11 mouse cellular contexts compared by ENCODE assay signal in genomic region chr2:162791374-162792098, GRCm38 (mm10).
A peak's percentile ranks its signal among the peaks of the same experiment; 100 is the strongest.
DNase-seq lines count a peak whose midpoint lies in the region; ATAC-seq and TF ChIP-seq lines count a peak whose summit lies in the region.
"Had no signal": no experiment of that assay in that cellular context is flagged by ENCODE, and none has a peak within 500 bp of the region (broad histone marks: within the 10 kb centered on the region; RNA-seq: fewer than 3 reads in every experiment).

No protein-coding gene starts in this region.

- DNase-seq in forebrain, embryonic 10.5 days (ENCODE audit: extremely low spot score, low spot score) = no peak
- peak; percentile 83 for DNase-seq in midbrain, embryonic 14.5 days
- DNase-seq in midbrain, embryonic 11.5 days (ENCODE audit: low spot score, missing footprints) = no peak
- peak; percentile 16 to 44 for DNase-seq in cerebellum, postnatal 25 days
- DNase-seq in limb, embryonic 14.5 days (ENCODE audit: low spot score) = peak; percentile 17
- DNase-seq in thymus, postnatal 4 days = no peak
- no peak for DNase-seq in thymus, postnatal 0 days (ENCODE audit: low spot score)
- DNase-seq: layer of hippocampus, postnatal 36 days had no signal

- peaks cover 13% of the 10 kb centered on the region for H3K4me1 ChIP-seq in forebrain, embryonic 13.5 days
- H3K4me1 ChIP-seq in forebrain, embryonic 10.5 days = 0 out of 2 replicates have a peak, but pooled peaks cover 2% of the 10 kb centered on the region
- H3K4me1 ChIP-seq in midbrain, embryonic 14.5 days (ENCODE audit: control insufficient read depth, insufficient read depth, low read length) = peaks cover 7% of the 10 kb centered on the region; the same call in 1 of the 2 replicates
- H3K4me1 ChIP-seq in midbrain, embryonic 11.5 days (ENCODE audit: control insufficient read depth, insufficient read depth, low read length) = no peaks in the 10 kb centered on the region
- H3K4me1 ChIP-seq in limb, embryonic 14.5 days (ENCODE audit: control insufficient read depth, insufficient read depth, low read length) = peaks cover 6% of the 10 kb centered on the region; the same call in 1 of the 2 replicates

- H3K9me3 ChIP-seq in forebrain, embryonic 13.5 days (replicated peaks) = no peaks in the 10 kb centered on the region
- H3K9me3 ChIP-seq in forebrain, embryonic 10.5 days = no peaks in the 10 kb centered on the region
- no peaks in the 10 kb centered on the region for H3K9me3 ChIP-seq in midbrain, embryonic 14.5 days (ENCODE audit: control insufficient read depth, low read length)
- no peaks in the 10 kb centered on the region for H3K9me3 ChIP-seq in midbrain, embryonic 11.5 days (ENCODE audit: control insufficient read depth, low read length)
- H3K9me3 ChIP-seq in limb, embryonic 14.5 days (ENCODE audit: control insufficient read depth, low read length) = no peaks in the 10 kb centered on the region

- no peak overlapping the region for H3K4me3 ChIP-seq in forebrain, embryonic 13.5 days
- H3K4me3 ChIP-seq in forebrain, embryonic 10.5 days = no peak overlapping the region
- no peak overlapping the region for H3K4me3 ChIP-seq in midbrain, embryonic 14.5 days (replicated peaks; ENCODE audit: low read depth, low read length)
- no peak overlapping the region for H3K4me3 ChIP-seq in midbrain, embryonic 11.5 days (ENCODE audit: low read depth, low read length)
- H3K4me3 ChIP-seq in limb, embryonic 14.5 days (replicated peaks; ENCODE audit: low read length) = no peak overlapping the region

- H3K36me3 ChIP-seq in forebrain, embryonic 13.5 days (ENCODE audit: poor library complexity, severe bottlenecking) = no peaks in the 10 kb centered on the region
- H3K36me3 ChIP-seq in forebrain, embryonic 10.5 days (replicated peaks) = no peaks in the 10 kb centered on the region
- H3K36me3 ChIP-seq in midbrain, embryonic 14.5 days (ENCODE audit: control insufficient read depth, insufficient read depth, low read length) = no peaks in the 10 kb centered on the region
- H3K36me3 ChIP-seq in midbrain, embryonic 11.5 days (ENCODE audit: control insufficient read depth, insufficient read depth, low read length) = no peaks in the 10 kb centered on the region
- H3K36me3 ChIP-seq in limb, embryonic 14.5 days (ENCODE audit: control insufficient read depth, insufficient read depth, low read length) = no peaks in the 10 kb centered on the region

- H3K4me2 ChIP-seq in forebrain, embryonic 13.5 days = no peak overlapping the region; the same call in 1 of the 2 replicates
- H3K4me2 ChIP-seq in midbrain, embryonic 14.5 days (ENCODE audit: low read length) = no peak overlapping the region
- no peak overlapping the region for H3K4me2 ChIP-seq in midbrain, embryonic 11.5 days
- H3K4me2 ChIP-seq in limb, embryonic 14.5 days (replicated peaks; ENCODE audit: low read depth, low read length, severe bottlenecking) = no peak overlapping the region

- TF ChIP-seq POLR2A in limb, embryonic 14.5 days (IDR thresholded peaks at IDR 0.05; ENCODE audit: borderline replicate concordance, extremely low read depth, insufficient read depth, insufficient read length) = no peak

- H3K27ac ChIP-seq in forebrain, embryonic 13.5 days = 0 out of 2 replicates have a peak overlapping the region, but pooled peaks have one; percentile 14
- no peak overlapping the region for H3K27ac ChIP-seq in forebrain, embryonic 10.5 days
- peak overlapping the region; percentile 49; the same call in 1 of the 2 replicates for H3K27ac ChIP-seq in midbrain, embryonic 14.5 days (replicated peaks; ENCODE audit: low read depth, low read length)
- H3K27ac ChIP-seq in midbrain, embryonic 11.5 days (ENCODE audit: low read depth, low read length) = no peak overlapping the region
- H3K27ac ChIP-seq in limb, embryonic 14.5 days (replicated peaks; ENCODE audit: low read depth, low read length) = no peak overlapping the region
- H3K27ac ChIP-seq: macrophage had no signal

- peak; percentile 50 for ATAC-seq in forebrain, embryonic 13.5 days
- ATAC-seq in midbrain, embryonic 14.5 days (ENCODE audit: low FRiP score, low TSS enrichment) = peak; percentile 43; the same call in 1 of the 2 replicates
- no peak for ATAC-seq in midbrain, embryonic 11.5 days (ENCODE audit: low FRiP score)
- no peak for ATAC-seq in limb, embryonic 14.5 days (ENCODE audit: low FRiP score, low read depth)
- ATAC-seq: CD4-positive, CD25-positive, alpha-beta regulatory T cell, adult 4 months had no signal

- WGBS in forebrain, embryonic 13.5 days = 44% methylated on average over 12 of the region's 12 CpGs
- 83% methylated on average over 12 of the region's 12 CpGs for WGBS in forebrain, embryonic 10.5 days
- WGBS in midbrain, embryonic 14.5 days = 39% methylated on average over 12 of the region's 12 CpGs
- 81% methylated on average over 12 of the region's 12 CpGs for WGBS in midbrain, embryonic 11.5 days
- WGBS in limb, embryonic 14.5 days = 48% methylated on average over 12 of the region's 12 CpGs

- H3K9ac ChIP-seq in forebrain, embryonic 13.5 days = no peak overlapping the region
- H3K9ac ChIP-seq in midbrain, embryonic 14.5 days (replicated peaks; ENCODE audit: low read length) = no peak overlapping the region
- H3K9ac ChIP-seq in midbrain, embryonic 11.5 days (ENCODE audit: low read length) = no peak overlapping the region
- H3K9ac ChIP-seq in limb, embryonic 14.5 days (ENCODE audit: low read depth, low read length, severe bottlenecking) = no peak overlapping the region

- H3K27me3 ChIP-seq in forebrain, embryonic 13.5 days = no peaks in the 10 kb centered on the region
- no peaks in the 10 kb centered on the region for H3K27me3 ChIP-seq in forebrain, embryonic 10.5 days (ENCODE audit: poor library complexity, severe bottlenecking)
- no peaks in the 10 kb centered on the region for H3K27me3 ChIP-seq in midbrain, embryonic 14.5 days (ENCODE audit: control insufficient read depth, insufficient read depth, low read length)
- no peaks in the 10 kb centered on the region for H3K27me3 ChIP-seq in midbrain, embryonic 11.5 days (ENCODE audit: control insufficient read depth, insufficient read depth, low read length)
- no peaks in the 10 kb centered on the region for H3K27me3 ChIP-seq in limb, embryonic 14.5 days (ENCODE audit: control insufficient read depth, insufficient read depth, low read length)

Comparison
In these comparisons a context has a peak if more than half of its experiments do, and no peak if none do; other contexts are left out.
1. ATAC-seq: peak in forebrain, embryonic 13.5 days (single experiment) and midbrain, embryonic 14.5 days (single experiment); none in midbrain, embryonic 11.5 days (single experiment) and limb, embryonic 14.5 days (single experiment).
2. H3K27ac ChIP-seq: peak in forebrain, embryonic 13.5 days (single experiment) and midbrain, embryonic 14.5 days (single experiment); none in forebrain, embryonic 10.5 days (single experiment), midbrain, embryonic 11.5 days (single experiment) and limb, embryonic 14.5 days (single experiment).
3. DNase-seq: peak in midbrain, embryonic 14.5 days (single experiment), cerebellum, postnatal 25 days (2 of 2) and limb, embryonic 14.5 days (single experiment); none in forebrain, embryonic 10.5 days (single experiment), midbrain, embryonic 11.5 days (single experiment), thymus, postnatal 4 days (single experiment) and thymus, postnatal 0 days (single experiment).